Mouse (Mus musculus): ENCODE measurements around the gene Klrb1a.

DNA sequence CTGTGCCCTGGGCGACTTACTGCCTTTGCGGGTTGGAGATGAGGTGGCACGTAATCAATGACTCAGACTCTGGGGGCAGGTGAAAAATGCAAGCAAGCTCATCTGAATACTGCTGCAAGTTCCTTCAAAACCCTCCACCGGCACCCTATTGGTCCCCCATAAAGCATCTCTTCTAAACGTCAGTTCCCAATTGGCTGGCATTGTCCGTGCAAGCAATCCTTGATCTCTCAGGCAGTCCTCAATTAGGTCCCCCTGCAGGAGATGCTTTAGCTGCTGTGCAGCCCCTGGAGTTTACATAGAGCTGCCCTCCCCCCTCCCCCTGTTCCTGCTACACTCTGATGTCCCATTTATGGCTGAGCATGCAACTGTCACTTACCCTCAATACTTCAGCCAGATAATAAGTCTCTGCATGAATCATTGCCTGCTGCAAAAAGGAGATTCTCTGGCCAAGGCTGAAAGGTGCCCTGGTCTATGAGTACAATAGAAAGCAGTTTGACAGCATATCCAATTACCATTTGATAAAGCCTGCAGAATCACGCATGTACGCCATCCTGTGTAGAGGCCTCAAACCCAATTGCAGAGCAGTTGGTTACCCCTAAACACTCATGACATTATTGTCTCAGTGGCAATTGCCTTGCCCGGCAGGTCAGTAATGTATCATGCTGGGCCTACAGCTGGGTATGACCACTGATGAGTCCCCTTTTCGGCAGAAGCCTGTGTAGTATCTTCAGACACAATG is 20.7 kb downstream of the Klrb1a start:
- TF ChIP-seq CTCF (IDR thresholded peaks at IDR 0.05; ENCODE audit: borderline replicate concordance, control insufficient read depth, extremely low read depth, insufficient read depth, low read length, poor library complexity) = no peak
- TF ChIP-seq POLR2A (IDR thresholded peaks at IDR 0.05; ENCODE audit: control insufficient read depth, extremely low read depth, insufficient read depth, low read length, poor library complexity) = no peak

All from thymus, adult 2 months (tissue).